ENCODE assay signal across 8 mouse cellular contexts in genomic region chr10:126980933-126981530, GRCm38 (mm10). TPM values are rescaled to one million over a fixed set of nuclear protein-coding genes. Genes with fewer than 3 reads are reported as not detected.
A peak's percentile ranks its signal among the peaks of the same experiment; 100 is the strongest.
DNase-seq lines count a peak whose midpoint lies in the region; ATAC-seq and TF ChIP-seq lines count a peak whose summit lies in the region.

No protein-coding gene starts in this region.

- H3K27ac ChIP-seq in lung, embryonic 15.5 days, result peak overlapping the region; percentile 99
- peak overlapping the region; percentile 99; the same call in 1 of the 2 replicates for H3K27ac ChIP-seq in hindbrain, postnatal 0 days
- peak overlapping the region; percentile 100 for H3K27ac ChIP-seq in neural tube, embryonic 13.5 days (replicated peaks)

- peak overlapping the region; percentile 92 for H3K4me3 ChIP-seq in lung, embryonic 15.5 days
- H3K4me3 ChIP-seq in hindbrain, postnatal 0 days (ENCODE audit: low read length), result peak overlapping the region; percentile 98
- peak overlapping the region; percentile 95 for H3K4me3 ChIP-seq in neural tube, embryonic 13.5 days

- no peaks in the 10 kb centered on the region for H3K9me3 ChIP-seq in lung, embryonic 15.5 days
- no peaks in the 10 kb centered on the region for H3K9me3 ChIP-seq in hindbrain, postnatal 0 days (ENCODE audit: low read length)
- no peaks in the 10 kb centered on the region for H3K9me3 ChIP-seq in neural tube, embryonic 13.5 days

- no peak for TF ChIP-seq CTCF in hindbrain, postnatal 0 days (IDR thresholded peaks at IDR 0.05; ENCODE audit: low read depth)

- H3K4me2 ChIP-seq in lung, embryonic 15.5 days, result peak overlapping the region; percentile 92
- H3K4me2 ChIP-seq in hindbrain, postnatal 0 days (ENCODE audit: low read depth, low read length), result peak overlapping the region; percentile 91
- peak overlapping the region; percentile 69 for H3K4me2 ChIP-seq in neural tube, embryonic 13.5 days

- ATAC-seq in lung, embryonic 15.5 days (ENCODE audit: borderline replicate concordance, extremely low read depth, low FRiP score, low TSS enrichment), result no peak
- no peak for ATAC-seq in hindbrain, postnatal 0 days
- no peak for ATAC-seq in neural tube, embryonic 13.5 days (ENCODE audit: low read depth)

- 8% methylated on average over 11 of the region's 11 CpGs for WGBS in lung, embryonic 15.5 days
- WGBS in hindbrain, postnatal 0 days, result 4% methylated on average over 11 of the region's 11 CpGs
- 12% methylated on average over 11 of the region's 11 CpGs for WGBS in neural tube, embryonic 13.5 days

- peaks cover 74% of the 10 kb centered on the region for H3K4me1 ChIP-seq in lung, embryonic 15.5 days
- H3K4me1 ChIP-seq in hindbrain, postnatal 0 days (ENCODE audit: insufficient read depth, low read length), result peaks cover 46% of the 10 kb centered on the region
- peaks cover 70% of the 10 kb centered on the region for H3K4me1 ChIP-seq in neural tube, embryonic 13.5 days (replicated peaks)

- peak overlapping the region; percentile 97 for H3K9ac ChIP-seq in lung, embryonic 15.5 days
- peak overlapping the region; percentile 96 for H3K9ac ChIP-seq in hindbrain, postnatal 0 days (replicated peaks; ENCODE audit: low read length)
- peak overlapping the region; percentile 98 for H3K9ac ChIP-seq in neural tube, embryonic 13.5 days

- no peaks in the 10 kb centered on the region for H3K27me3 ChIP-seq in lung, embryonic 15.5 days
- no peaks in the 10 kb centered on the region for H3K27me3 ChIP-seq in hindbrain, postnatal 0 days (ENCODE audit: insufficient read depth, low read length)
- peaks cover 8% of the 10 kb centered on the region for H3K27me3 ChIP-seq in neural tube, embryonic 13.5 days

- DNase-seq in adrenal gland, postnatal 14 days, result peak; percentile 39
- no peak for DNase-seq in adrenal gland, adult 18-20 months (ENCODE audit: low spot score in 2 of 2)
- no peak for DNase-seq in lung, postnatal 10 days
- DNase-seq in hindbrain, postnatal 0 days (ENCODE audit: low spot score), result peak; percentile 53
- no peak for DNase-seq in yolk sac, embryonic 10.5 days (ENCODE audit: low spot score)
- no peak for DNase-seq in left cerebral cortex, adult 9 months (ENCODE audit: low spot score in 2 of 2)

- H3K36me3 ChIP-seq in lung, embryonic 15.5 days, result no peaks in the 10 kb centered on the region; the same call in 1 of the 2 replicates
- H3K36me3 ChIP-seq in hindbrain, postnatal 0 days (ENCODE audit: insufficient read depth, low read length), result no peaks in the 10 kb centered on the region
- H3K36me3 ChIP-seq in neural tube, embryonic 13.5 days, result no peaks in the 10 kb centered on the region

RNA-seq across cellular contexts. Expression of gene Ctdsp2, which starts 2.5 kb away (rescaled TPM):
- total RNA-seq in adrenal gland, postnatal 14 days (2021), result 115 and 144 TPM in 2 replicates
- 10 to 100 TPM; 73.0 to 98.7 TPM for total RNA-seq in adrenal gland, adult 18-20 months (2021)
- 68.6 and 73.1 TPM in 2 replicates for polyA plus RNA-seq in lung, embryonic 15.5 days (2015; fragmentation: Nextera tagmentation; extraction: Ambion mirVana)
- 64.5 and 64.7 TPM in 2 replicates for total RNA-seq in hindbrain, postnatal 0 days (2014; rRNA removed)
- polyA plus RNA-seq in hindbrain, postnatal 0 days (2015; fragmentation: Nextera tagmentation; extraction: Ambion mirVana), result 15.0 and 16.7 TPM in 2 replicates
- polyA plus RNA-seq in neural tube, embryonic 13.5 days (2015; fragmentation: Nextera tagmentation; extraction: Ambion mirVana), result 21.9 and 26.9 TPM in 2 replicates

RNA-seq across cellular contexts. Expression of gene Avil, which starts 19.5 kb away (rescaled TPM):
- 0.74 and 2.5 TPM in 2 replicates for total RNA-seq in adrenal gland, postnatal 14 days (2021)
- 1 to 10 TPM in 1 of 2 experiments, under 1 TPM in 1; 0.67 to 5.5 TPM for total RNA-seq in adrenal gland, adult 18-20 months (2021)
- polyA plus RNA-seq in lung, embryonic 15.5 days (2015; fragmentation: Nextera tagmentation; extraction: Ambion mirVana), result 0.25 and 0.39 TPM in 2 replicates
- 0.52 and 1.3 TPM in 2 replicates for total RNA-seq in hindbrain, postnatal 0 days (2014; rRNA removed)
- 0.98 and 1.4 TPM in 2 replicates for polyA plus RNA-seq in hindbrain, postnatal 0 days (2015; fragmentation: Nextera tagmentation; extraction: Ambion mirVana)
- 23.0 and 36.0 TPM in 2 replicates for polyA plus RNA-seq in neural tube, embryonic 13.5 days (2015; fragmentation: Nextera tagmentation; extraction: Ambion mirVana)

RNA-seq across cellular contexts. Expression of gene Tsfm, which starts 49.6 kb away (rescaled TPM):
- total RNA-seq in adrenal gland, postnatal 14 days (2021), result 57.6 and 58.7 TPM in 2 replicates
- 10 to 100 TPM; 55.1 to 61.3 TPM for total RNA-seq in adrenal gland, adult 18-20 months (2021)
- 73.2 and 79.2 TPM in 2 replicates for polyA plus RNA-seq in lung, embryonic 15.5 days (2015; fragmentation: Nextera tagmentation; extraction: Ambion mirVana)
- 31.4 and 49.0 TPM in 2 replicates for total RNA-seq in hindbrain, postnatal 0 days (2014; rRNA removed)
- 62.4 and 62.7 TPM in 2 replicates for polyA plus RNA-seq in hindbrain, postnatal 0 days (2015; fragmentation: Nextera tagmentation; extraction: Ambion mirVana)
- 53.3 and 65.1 TPM in 2 replicates for polyA plus RNA-seq in neural tube, embryonic 13.5 days (2015; fragmentation: Nextera tagmentation; extraction: Ambion mirVana)

Comparison
In these comparisons a context has a peak if more than half of its experiments do, and no peak if none do; other contexts are left out.
1. DNase-seq: peak in adrenal gland, postnatal 14 days (single experiment) and hindbrain, postnatal 0 days (single experiment); none in adrenal gland, adult 18-20 months (0 of 2), lung, postnatal 10 days (single experiment), yolk sac, embryonic 10.5 days (single experiment) and left cerebral cortex, adult 9 months (0 of 2).
2. Peak in every context shown above with its lines, with median percentiles within 50 percentile points of each other: H3K27ac ChIP-seq, H3K4me2 ChIP-seq, H3K4me3 ChIP-seq and H3K9ac ChIP-seq.